Mouse (Mus musculus) left cerebral cortex, adult 8-10 months (tissue): ENCODE measurements around the gene Mark2. TPM values are rescaled to one million over a fixed set of nuclear protein-coding genes. Genes with fewer than 3 reads are reported as not detected.

Source experiments
- DNase-seq, 2 experiments: peaks; one replicate each; pipeline ENCODE4 v3.0.0; 2022; ENCODE audit warnings: low spot score in 2 of 2
- total RNA-seq, 4 experiments: library from RNA; stranded (reverse); gene quantifications; 2 replicates each; pipeline ENCODE4 v1.2.4; 2022

Gene Mark2
- total RNA-seq, 4 experiments from 2014 or later, result 126 to 144 (median 137) TPM

DNA sequence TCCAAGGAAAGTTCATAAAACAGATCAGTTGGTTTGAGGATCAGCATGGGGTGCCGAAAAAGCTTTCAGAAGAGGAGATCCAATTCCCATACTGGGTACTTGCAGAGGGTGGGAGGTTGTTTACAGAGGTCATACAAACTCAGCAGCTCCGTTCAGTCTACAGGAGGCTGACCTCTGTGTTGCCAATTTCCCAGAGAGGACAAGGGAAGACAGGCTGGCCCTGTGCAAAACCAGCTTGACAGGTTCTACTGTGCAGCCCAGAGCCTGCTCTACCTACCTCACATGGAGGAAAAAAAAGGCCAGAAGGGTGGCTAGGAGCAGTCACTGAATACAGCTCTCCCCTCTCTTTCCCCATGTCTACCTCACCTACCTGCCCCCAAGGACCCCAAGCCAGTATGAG, 7.6 kb downstream of the Mark2 start:
- no peak for DNase-seq

DNA sequence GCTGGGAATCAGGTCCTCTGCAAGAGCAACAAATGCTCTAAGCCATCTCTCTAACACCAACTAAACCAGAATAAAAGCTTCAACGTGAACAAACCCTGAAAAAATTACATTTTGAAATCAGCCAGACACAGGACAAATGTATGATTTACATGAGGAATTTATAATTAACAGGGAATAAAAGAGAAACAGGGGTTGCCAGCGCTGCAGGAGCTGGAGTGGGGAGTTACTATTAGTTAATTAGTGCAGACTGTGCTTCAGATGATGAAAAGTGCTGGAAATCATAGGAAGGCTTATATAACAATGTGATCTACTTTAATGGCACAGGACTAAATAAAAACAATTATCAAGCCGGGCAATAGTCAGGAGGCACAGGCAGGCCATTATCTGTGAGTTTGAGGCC, 20.3 kb downstream of the Mark2 start:
- DNase-seq, result no peak

DNA sequence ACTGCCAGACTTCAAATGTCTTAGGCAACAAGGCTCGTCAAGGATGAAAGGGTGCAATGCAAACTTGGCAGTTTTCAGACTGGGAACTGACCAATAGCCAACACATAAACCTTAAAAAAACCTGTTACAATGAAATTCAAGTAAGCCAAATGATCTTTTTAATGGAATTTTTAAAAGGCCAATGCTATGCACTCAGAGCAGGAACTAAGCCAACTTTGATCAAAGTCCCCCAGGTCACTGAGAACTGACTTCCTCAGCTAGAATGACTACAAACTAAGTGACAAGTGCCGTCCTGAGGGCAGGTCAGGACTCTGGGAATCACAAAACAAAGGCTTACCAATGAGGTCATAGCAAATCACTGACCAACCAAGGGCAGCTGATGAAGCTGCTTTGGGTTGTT, 21.5 kb downstream of the Mark2 start:
- DNase-seq, result no peak

DNA sequence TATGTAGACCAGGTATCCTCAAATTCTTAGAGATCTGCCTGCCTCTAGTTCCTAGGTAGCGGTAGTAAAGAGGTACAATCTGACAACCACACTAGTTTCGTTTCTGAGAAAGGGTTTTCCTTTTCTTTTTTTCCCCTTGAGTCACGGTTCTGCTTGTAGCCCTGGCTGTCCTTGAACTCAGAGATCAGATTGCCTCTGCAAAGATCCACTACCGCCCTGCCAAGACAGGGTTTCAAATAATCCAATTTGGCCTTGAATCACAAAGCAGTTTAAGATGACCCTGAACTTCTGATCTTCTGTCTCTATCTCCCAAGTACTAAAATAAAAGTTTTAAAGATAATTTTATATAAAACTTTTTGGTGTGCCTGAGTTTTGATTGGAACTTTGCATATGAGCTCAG, 23.9 kb downstream of the Mark2 start:
- DNase-seq, result no peak

DNA sequence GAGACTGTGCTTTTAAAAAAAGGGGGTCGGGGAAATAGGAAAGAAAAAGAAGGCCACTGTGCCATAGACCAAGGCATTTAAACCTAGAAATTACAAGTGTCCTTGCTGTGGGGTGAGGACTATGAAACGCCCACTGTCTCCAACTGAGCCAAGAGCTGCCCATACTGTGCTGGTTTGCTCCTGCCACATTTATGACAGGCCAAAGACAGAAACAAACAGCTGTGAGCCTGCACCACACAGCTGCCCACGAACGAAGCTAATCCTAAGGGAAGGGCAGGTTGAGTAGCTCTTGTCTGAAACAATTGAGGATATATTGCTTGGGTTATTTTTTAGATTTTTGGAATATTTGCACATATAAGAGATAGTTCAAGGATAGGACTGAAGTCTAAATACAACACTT, 24.8 kb downstream of the Mark2 start:
- DNase-seq, result no peak

DNA sequence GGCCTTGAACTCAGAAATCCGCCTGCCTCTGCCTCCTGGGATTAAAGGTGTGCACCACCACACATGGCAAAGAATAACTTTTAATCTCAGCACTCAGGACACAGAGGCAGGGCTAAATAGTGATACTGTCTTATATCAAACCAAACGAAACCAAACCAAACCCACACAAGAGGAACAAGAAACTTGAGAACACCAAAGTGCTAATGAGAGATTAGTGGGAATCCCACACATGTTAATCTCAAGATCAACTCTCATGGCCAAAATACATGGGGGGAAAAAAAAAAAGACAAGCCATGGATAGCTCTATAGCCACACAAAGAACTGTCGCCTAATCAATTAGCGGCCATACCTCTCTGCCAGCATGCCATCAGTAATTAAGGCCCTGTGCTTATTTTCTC, 26.1 kb downstream of the Mark2 start:
- no peak for DNase-seq

DNA sequence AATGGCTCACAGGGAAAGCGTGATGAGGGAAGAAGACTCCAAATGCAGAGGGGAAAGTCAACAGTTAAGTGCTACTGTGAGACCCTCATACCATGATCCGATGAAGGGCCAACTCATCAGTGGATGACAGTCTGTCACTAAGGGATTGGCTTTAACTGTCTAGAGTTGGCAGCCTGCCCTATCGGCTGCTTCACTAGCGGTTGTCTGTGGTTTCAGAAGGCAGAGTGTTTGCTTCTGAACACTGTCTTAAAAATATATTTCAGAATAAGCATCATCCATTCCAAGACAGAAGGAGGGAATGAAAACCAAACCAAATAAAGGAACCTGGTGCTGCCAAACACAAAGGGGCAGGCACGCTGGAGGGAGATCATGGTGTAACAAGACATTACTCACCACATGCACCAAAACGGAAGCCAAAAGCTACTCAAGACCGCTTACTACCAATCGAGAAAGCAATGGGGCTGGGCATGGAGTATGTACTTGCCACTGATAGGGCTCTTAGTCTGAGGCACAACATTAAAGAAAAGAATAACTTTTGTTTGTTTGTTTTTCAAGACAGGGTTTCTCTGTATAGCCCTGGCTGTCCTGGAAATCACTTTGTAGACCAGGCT, 26.6 kb downstream of the Mark2 start:
- DNase-seq, result no peak

DNA sequence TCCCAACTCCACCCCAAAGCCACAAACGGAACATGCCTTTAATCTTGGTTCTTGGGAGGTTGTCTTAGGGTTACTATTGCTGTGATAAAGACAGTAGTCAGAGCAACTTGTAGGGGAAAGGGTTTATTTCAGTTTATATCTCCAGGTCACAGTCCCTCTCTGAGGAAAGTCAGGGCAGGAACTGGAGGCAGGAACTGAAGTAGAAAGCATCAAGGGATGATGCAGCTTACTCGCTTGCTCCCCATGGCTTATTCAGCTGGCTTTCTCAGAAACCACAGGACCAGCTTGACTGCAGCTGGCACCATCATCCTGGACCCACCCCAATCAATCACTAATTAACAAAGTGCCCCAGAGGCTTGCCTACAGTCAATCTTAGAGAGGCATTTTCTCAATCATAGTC, 28.0 kb downstream of the Mark2 start:
- DNase-seq, result no peak

DNA sequence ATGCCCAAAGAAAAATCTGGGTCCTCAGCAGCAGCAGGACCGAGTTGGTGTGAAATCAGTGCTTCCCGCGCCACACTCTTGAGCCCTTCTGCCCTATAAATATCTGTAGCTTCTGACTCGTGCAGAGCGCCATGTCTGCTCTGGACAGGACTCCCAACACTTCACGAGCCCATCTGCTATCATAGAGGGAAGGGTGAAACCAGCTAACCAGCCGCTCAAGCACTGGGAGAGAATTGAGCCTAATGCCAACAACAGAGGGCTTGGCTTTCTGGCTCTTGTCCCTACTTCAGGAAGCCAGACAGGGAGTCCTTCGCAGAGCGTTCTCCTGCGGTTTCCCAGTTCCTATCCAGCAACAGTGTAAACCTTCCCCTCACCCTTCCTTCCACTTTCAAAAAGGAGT, 30.4 kb downstream of the Mark2 start:
- no peak for DNase-seq

DNA sequence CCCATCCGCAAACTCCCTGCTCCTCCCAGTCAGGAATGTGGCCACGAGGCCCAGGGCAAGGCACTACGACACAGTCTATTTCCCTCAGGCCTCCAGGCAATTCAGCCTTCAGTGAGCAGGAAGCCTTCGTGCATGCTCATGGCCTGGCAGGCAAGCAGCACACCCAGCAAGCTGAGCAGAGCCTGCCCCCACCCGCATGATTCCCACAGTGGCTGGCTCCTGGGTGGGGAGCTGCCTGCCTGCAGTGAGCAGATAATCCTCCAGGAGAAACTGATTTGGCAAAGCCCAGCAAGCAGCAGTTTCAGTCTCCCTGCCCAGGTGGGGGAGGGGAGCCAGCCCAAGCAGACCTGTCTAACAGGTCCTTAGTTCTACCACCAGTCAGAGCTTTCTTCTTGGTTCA, 31.0 kb downstream of the Mark2 start:
- no peak for DNase-seq

DNA sequence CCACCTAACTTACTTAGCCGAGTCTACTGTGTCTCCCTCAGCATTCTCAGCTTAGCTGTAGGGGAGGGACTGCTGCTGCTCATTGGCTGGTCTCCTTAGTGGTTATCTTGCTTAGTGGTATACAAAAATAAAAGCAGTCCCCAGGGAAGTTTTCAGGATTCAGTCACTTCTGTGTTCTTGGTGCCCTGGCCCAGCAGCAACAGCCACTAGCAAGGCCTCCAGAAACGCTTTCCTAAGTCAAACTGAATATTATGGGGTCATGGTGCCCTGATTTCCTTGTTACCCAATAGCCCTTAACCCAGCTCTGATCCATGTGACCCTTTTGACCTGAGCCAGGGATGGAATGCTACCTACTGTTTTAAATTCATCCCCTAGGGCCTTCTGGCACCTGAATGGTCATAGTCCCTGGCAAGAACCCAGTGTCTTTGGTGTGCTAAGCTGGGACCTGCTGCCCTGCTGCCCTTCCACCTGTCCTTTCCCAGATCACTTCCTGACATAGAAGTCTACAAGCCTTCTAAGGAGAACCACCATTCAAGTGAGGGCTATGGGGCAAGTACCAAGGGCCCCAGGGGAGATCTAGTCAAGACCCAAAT, 31.8 kb downstream of the Mark2 start:
- no peak for DNase-seq

DNA sequence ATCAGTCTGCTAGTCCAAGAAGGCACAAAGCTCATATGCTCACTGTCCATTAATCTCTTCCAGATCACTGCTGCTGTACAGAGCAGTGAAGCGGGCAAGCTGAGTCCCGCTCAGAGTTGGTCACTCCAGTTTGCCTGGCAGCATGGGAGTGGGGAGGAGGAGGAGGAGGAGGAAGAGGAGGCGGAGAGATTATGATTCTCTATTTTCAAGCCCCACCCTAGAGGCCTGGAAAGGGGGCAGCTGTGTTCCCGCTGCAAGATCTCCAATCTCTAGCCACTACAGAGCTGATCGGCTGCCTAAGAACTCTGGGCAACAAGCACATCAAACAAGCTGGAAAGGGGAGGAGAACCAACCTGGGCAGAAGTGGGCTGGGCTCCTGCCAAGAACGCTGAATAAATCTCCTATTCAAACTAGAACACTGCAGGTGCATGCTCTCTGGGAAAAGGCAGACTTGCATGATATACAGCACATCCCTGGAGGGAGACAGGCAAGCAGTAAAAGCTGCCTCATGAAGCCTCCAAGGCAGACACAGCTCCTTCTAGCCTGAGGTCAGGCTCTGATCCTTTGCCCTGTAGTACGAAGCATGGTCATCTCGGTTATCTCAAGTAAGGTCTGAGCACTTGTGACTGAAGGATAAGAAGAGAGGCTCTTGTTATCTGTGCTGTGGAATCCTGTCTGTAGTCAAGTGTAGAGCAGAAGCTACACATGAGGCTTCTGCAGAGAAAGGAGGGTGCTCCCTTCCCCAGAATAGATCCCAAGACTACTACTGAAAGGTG, 33.5 kb downstream of the Mark2 start:
- peak in 1 of 2 experiments; percentile 53 for DNase-seq

DNA sequence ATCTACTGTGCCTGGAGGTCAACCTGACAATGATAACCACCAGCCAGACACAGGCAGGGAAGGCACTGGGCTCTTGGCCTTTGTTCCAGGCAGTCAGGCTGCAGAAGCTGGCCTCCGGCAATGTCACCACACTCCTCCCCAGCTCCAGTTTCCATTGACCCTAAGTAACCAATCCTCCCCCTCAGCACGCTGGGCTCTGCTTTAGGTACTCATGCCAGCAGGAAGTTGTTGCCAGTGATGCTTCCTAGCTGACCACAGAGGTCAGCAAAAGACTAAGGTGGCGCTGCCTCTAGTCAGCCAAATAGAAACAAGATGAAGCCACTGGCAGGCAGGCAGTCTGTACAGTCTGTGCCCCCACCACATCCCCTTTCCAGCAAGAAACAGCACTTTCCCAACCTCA, 34.7 kb downstream of the Mark2 start:
- DNase-seq, result no peak

DNA sequence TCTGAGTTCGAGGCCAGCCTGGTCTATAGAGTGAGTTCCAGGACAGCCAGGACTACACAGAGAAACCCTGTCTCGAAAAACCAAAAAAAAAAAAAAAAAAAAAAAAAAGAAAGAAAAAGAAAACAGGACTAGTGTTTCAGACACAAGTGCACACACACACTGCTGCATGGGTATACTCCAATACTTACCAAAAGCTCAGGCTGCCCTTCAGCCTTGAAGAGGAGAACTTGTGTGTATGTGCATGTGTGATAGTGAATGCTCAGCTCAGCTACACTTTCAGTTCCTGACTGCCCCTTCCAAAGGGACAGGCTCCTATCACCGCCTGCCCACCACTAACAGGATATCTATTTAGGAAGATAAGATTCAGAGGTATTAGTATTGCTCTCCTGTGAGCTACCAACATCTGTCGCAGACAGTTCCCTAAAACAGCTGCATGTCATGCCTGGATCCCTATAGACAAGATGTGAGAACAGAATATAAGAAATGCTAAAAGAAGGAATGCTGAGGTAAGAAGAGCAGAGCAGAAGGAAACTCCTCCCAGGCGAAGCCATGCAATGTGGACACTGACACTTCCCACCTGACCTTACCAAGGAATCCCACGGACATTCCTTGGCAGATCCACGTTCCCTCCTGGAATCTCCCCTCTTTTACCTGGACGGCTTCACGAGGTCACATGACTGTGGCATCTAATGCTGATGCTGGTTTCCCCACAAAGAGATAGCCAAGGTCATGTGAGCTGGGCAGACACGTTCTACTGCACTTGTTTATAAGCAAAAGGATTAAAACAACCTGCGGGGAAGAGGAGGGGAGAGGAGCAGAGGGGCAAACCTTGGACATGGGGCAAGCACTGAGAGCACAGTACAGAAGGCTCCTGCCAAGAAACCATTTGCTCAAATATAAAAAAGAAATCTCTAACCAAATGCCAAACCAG, 36.0 kb downstream of the Mark2 start:
- no peak for DNase-seq

DNA sequence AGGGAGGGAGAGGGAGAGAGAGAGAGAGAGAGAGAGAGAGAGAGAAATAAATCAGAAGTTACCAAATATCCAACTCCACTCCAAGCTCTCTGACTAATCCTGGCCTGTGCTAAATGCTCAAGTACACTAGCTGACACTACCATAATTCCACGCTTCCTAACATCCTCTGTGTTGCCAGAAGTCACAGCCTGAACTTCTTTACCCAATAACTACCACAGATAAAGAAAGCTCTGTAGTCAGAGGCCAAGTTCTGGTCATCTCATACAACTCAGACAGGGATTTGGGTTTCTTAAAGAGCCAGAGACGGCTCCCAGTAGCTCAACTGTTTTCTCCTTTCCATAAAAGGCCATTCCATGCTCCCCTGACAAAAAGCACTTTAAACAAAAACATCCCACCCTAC, 36.9 kb downstream of the Mark2 start:
- DNase-seq, result no peak

DNA sequence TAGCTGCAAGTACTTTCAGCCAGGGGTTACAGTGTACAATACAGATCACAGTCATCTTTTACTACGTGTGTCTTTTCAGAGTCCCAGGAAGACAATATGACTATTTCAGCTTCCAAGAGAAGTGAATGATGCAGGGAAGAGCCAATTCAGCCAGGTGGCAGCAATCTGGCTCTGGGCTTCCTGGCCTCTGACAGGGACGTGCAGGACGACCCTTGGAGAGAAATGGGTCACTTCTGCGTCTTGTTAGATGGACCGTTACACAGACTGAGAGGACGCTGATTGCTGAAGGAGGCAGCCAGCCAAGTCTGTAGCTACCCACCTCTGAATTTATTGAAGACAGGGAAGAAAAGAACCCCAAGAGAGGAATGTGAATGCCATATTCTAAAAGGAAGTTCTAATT, 37.9 kb downstream of the Mark2 start:
- DNase-seq, result no peak

DNA sequence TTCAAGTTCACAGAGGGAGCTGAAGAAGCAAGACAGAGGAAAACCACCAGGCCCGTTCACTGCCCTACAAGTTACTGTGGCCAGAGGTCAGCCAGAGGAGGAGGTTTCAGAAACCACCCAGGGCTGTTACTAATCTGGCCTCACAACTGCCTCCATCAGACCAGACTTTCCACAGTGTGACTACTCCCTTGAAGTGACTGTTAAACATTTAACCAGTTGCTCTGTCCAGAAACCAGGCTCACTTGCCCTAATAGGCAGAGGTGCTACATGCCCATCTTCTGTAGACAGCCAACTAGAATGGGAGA, 39.2 kb downstream of the Mark2 start:
- DNase-seq, result no peak

DNA sequence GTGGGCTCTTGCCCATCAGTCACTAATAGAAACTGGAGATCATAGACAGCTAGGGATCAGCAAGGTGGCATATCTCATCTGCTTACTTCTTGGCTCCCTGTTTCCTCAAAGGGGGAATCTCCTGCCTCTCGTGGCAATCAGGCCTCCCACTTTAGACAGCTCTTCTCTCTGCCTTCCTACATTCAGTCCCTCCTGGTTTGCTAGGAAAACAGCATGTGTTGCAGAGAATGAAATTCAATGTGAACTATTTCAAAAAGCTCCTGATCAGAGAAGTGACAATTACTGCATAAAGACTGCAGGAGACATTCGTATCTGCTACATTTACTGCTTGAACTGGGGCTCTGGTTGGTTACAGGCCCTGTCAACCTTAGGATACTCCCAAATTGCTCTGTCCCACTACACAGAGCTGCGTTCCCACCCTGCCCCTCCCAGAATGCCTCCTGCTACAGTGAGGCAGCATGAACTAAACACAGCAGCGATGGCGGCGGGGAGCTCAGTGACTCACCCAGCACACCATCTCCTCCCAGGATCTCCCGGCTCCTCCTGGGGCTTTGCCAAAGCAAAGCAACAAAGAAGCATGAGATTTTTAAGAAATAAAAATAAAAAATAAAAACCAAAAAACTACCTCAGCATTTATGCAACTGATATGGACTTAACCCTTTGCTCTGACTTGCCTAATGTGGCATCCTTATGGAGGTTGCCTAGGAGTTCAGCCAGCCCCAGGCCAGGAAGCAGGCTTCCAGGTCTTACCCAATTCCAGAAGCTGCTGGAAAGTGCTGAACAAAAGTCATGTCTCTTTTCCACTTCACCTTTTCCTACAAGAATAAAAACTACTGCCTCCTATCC, 39.8 kb downstream of the Mark2 start:
- no peak for DNase-seq

DNA sequence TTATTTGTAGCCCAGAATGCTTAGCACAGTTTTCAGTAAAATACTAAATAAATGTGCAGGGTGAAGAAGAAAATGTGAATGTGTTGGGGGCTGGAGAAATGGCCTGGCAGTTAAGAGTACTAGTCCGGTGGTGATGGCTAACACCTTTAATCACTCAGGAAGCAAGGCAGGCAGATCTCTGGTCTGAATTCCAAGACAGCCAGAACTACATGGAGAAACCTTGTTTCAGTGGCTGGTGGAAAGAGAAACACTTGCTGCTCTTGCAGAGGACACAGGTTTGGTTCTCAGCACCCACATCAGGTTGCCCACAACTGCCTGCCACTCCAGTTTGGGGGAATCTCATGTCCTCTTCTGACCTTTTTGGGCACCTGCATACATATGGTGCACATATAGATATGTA, 41.6 kb downstream of the Mark2 start:
- no peak for DNase-seq

DNA sequence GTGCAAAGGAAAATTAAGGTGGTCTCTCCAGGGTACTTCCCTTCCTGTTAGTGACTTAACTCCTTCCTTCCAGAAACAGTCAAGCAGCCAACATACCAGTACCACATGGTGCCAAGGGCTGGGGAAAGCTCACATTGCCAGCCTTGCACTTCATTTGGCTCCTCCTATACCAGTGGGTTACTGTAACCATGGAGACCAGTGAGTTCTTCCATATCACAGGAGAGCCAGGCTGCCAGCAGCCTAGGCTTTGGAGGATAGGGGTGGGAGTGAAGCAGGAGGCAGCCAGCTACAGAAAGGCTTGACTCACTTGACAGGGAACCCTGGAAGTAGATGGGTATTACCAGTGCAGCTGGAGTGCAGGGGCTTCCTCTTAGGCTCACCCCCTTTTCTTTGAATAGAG, 42.6 kb downstream of the Mark2 start:
- DNase-seq, result peak in 1 of 2 experiments; percentile 84

DNA sequence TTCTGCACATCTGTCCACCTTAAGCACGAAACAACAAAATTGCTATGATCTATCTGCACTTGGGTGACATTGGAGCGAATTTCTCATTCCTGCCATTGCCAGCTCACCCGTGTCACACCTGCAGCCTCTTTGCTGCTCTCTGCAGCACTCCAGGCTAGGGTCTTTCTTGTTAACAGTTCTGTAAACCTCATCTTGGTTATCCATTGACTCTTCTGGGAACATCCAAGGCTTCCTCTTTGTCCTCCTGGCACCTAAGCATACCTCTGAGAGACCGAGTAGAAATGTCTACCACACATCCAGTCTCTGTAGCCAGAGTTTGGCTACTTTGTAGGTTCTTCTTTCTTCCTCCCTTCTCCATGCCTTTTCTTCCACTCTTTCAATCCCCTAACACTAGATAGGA, 45.7 kb downstream of the Mark2 start:
- DNase-seq, result no peak
